Mouse (Mus musculus) left cerebral cortex, postnatal 4 days (tissue): Measurements from ENCODE around the gene Ube4b. TPM values are rescaled to one million over a fixed set of nuclear protein-coding genes. Genes with fewer than 3 reads are reported as not detected.

Experiments
- DNase-seq: peaks from one replicate; pipeline ENCODE4 v3.0.0-alpha.2; 2022
- intact Hi-C: fragments of 180-260 bp; cut with DNase I; formaldehyde crosslinking; loops from one replicate; pipeline ENCODE4 v1.15.1; 2025
- total RNA-seq, 2 experiments: library from RNA; stranded (reverse); gene quantifications; 2 replicates each; pipeline ENCODE4 v1.2.3; 2021

The Ube4b gene
- total RNA-seq, 2 experiments from 2014 or later = 122 to 134 TPM

DNA sequence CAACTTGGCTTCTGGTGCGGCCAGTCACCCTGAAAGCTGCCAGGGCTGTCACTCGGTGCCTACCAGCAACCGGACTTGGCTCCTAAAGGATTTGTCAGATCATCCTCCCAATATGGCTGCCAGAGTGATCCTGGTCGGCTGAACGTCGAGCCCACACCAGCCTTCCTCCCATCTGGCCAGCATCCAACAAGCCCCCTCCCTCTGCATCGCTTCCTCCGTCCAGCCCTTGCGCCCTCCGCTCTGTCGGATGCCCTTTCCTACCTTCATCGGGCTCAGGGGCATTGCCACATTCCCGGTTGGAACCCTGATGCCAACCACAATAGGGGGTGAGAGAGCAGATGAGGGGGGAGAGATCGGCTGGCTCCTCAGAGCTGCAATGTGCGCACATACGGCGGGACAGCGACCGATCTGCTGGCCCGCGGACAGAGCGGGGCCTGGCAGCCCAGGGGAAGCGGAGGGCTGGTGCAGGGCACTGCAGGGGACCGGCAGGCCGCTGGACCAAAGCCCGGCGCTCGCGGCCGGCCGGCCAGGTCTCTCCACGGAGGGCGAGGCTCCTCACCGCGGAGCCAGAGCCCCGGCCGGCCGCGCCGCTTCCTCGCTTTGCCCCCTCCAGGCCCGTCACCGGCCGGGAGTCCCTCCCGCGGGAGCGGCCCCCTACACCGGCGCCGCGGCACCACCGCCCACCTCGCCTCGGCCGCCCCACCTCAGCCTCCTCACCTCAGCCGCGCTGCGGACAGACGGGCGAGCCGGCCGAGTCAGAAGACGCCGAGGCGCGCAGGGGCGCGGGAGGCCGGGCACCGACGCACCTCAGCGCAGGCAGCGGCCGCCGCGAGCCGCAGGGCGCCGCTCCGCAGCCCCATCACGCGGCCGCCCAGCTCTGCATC, 119.6 kb downstream of the Ube4b start:
- peak; percentile 89 for DNase-seq
- intact Hi-C loops = no loop called here

DNA sequence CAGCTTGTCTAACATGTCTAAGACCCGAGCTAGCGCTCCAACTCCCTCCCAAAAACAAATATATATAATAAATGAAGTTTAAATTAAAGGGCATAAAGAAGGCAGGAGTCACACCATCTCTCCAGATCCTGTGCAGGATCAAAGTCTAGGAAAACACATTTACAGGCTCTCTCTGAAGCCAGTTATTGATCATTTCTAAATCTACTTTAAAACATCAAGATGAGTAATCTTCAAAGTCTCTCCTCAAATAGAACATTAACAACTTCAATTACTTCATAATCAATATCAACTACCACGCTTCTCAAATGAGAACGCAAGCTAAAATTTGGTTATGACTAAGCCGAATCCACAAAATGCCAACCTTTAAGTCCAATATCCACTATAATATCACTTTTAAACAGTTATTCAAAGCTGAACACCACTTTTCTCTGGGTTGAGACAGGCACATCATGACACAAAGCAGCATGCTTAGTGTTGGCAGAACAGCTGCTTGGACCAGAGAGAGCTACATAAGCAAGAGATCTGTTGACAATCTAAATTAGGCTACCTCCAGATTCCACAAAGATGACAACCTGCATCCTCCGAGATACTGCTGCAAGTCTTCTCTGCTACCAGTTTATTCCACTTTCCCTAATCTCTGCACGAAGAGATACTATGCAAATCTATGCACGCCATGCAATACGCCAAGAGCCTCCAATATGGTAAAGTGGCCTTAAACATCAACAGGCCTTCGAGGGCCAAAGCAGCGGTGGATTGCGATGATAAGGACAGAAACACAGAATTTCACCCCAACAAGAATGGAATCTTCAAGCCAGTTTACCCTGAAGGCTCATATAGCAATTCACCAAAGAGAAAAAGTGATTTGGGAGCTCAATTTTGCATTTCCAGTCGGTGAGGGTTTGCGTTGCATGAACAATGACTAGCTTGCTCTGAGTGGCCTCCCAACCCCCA, 120.5 kb downstream of the Ube4b start:
- intact Hi-C loops = no loop called here
- DNase-seq = no peak

DNA sequence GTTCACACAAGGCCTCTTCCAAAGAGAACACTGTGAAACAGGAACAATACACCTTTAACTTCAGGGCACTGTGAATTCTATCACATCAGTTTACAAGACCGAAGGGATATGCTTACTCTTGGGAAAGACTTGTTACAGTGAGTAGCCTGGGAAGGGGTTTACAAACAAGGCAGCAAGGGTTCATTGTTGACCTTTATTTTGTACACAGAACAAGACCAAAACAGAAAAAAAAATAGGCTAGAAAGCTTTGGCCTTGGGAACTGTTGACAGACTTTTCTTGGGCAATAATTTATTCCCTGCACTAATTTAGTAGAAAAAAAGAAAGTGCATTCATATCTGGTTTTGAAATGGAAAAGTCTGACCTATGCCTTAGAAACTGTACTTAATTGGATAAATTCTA, 122.1 kb downstream of the Ube4b start:
- intact Hi-C loops = no loop called here
- DNase-seq = no peak

DNA sequence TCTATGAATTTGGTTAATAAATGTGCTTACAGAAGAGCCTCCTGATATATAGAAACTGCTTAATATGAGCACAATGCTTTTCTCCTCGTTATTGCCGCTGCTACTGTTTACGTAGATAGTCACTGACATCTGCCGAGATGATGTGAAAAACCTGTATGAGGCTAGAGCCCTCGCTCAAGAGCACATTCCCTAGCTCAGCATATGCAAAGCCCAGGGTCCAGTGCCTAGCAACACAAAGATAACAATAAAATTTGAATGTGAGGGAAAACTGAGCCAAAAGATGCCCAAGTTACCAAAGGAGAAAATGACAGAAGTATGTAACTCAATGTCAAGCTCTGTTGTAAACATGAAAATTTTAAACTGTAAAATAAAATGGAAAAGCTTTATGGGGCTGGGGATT, 123.0 kb downstream of the Ube4b start:
- DNase-seq = no peak
- intact Hi-C loops = no loop called here

DNA sequence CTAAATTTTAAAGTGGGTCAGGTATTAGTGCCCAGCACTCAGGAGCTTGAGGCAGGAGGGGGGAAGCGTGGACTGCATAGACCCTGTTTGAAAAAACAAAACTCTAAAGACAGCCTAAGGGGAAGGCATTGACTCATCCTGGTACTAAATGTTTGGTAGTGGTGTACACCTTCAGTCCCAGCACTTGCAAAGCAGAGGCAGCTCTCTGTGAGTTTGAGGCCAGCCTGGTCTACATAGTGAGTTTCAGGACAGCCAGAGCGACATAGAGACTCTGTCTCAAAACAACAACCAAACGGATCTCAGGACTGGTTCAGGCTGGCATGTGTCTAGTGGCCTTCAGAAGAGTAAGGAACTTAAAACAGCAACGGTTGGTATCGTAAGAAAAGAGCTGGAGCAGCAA, 123.8 kb downstream of the Ube4b start:
- intact Hi-C loops = no loop called here
- DNase-seq = no peak

DNA sequence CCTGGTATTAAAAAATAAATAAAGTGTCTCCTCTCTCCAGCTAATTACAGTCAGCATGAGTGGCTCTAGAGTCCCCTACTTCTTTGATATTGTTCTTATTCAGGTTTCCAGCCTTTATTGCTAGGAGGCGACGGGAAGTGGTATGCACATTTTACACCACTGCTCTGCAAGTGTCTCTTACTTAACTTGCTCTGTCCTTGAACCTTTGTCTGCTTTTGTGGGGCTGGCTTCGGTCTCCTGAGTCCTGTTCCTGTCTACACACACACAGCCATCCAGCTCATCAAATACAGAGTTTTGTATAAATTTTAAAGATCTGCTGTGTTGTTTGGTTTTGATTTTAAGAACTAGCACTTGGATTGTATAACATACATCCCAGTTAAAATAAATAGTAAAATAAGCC, 124.4 kb downstream of the Ube4b start:
- DNase-seq = no peak
- intact Hi-C loops = no loop called here

DNA sequence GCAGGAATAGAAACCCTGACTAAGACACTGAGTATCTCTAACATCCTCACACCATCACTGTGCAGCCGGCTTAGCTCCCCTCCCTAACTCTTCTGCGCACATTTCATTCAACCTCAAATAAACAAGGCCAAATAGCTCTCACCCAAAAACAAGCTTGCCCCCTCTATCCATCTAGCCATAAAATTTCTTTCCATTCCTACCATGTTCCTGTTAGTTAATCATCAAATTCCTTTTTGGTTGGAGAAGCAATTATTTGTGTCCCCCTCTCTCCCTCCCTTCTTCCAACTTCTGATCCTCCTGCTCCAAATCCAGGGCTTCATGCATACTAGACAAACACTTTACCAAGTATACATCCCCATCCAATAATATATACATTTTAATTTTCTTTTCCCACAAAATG, 130.0 kb downstream of the Ube4b start:
- intact Hi-C loops = no loop called here
- no peak for DNase-seq

DNA sequence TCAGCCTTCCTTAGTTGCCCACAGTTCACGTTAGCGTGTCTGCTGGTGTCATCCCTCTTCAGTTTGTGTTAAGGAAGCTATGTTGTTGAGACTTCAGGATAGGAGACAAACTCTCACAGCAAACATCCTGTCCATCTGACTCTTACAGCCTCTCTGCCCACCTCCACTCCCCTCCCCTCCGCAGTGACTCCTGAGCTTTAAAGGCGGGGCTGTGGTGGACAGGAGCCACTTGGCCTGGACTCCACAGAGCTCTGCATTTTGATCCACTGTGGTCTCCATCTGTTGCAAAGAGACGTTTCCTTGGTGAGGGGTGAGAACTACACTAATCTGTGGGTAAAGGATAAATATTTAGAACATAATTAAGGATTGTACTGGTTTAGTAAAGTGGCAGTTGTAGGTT, 133.6 kb downstream of the Ube4b start:
- intact Hi-C loops = no loop called here
- peak; percentile 28 for DNase-seq

DNA sequence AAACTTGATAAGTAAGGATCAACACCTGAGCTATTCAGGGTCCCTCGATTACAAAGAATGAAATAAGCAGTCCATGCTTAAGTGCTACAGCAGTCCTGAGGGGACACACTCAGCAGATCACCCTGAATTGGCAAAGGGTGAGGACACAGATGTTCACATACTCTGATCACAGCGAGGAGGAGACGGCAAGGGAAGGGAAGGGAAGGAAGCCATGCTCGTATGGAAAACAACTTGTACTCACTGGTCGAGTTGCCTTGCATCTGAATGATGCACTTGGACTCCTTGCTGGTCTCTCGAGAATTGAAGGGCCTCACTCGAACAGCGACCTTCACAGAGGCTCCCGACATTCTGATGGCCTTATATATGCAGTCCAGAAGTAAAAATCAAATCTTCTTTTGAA, 135.5 kb downstream of the Ube4b start:
- intact Hi-C loops = no loop called here
- no peak for DNase-seq

DNA sequence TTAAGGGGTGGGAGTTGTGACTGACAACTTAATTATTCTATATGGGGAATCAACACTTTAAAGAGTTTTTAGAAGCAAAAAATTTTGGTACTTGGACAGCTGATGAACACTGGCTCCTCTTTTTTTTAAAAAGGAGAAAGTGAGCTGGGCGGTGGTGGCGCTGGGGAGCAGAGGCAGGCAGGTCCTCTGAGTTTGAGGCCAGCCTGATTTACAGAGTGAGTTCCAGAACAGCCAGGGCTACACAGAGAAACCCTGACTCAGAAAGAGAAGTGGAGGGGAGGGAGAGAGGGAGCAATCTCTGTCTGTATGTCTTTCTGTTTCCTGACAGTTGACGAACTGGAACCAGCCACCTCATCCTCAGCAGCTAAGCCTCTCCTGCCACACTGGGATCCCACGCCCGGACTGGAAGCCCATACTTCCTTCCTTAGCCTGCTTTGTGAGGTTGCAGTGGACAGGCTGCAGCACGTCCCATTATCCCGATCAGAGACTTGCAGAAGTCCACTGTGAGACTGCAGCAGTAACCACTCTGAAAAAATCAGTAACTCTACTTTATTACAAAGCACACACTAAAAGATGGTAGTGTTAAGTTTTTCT, 136.3 kb downstream of the Ube4b start:
- DNase-seq = no peak
- intact Hi-C loops = no loop called here

DNA sequence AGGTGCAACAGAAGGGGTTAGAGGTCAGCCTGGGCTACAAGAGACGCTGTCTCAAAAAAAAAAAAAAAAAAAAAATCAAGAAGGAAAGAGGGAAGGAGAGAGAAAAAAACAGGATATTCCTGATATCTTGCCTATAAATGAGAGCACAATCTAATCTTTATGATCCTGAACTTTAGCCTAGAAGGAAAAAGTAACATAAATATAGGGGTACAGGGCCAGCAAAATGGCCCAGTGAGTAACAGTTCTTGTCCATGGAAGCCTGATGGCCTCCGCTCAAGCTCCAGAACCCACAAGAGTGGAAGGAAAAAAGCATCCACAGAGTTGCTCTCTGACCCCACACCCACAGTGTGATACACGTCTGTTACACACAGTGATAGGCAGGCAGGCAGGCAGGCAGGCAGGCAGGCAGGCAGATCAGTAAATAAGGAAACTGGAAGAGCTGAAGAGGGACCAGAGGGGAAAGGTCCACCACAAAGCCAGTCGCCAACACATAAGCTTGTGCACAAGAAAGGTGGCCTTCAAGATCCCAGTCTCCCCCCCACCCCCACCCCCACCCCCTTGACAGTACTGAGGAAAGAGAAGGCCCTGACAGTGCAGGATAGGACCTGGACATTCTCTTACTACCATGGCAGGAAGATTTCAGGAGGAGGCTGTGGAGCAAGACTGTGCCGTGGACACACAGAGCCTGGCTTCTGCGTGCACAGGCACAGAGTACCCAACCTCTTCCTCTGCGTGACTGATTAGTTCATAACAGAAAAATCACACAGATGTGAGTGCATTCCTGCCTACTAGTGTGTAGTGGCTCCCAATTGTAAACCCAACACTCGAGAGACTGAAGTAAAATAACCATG, 140.0 kb downstream of the Ube4b start:
- intact Hi-C loops = no loop called here
- no peak for DNase-seq

DNA sequence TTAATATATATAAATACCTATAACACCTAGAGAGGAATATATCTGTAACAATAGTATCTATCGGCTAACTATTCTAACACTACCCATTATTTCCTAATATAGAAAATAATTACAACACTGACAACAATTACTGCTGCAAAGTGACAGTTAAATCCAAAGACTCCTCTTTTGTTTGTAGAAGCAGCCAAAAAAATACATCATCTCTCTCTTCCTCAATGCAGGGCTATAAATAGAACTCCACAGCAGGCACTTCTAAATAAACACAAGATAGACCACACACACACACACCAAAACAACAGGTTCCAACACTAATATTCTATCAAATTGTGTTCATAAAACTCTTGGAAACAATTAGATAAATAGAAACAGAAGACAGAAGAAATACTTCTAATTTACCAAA, 140.9 kb downstream of the Ube4b start:
- intact Hi-C loops = no loop called here
- DNase-seq = no peak

DNA sequence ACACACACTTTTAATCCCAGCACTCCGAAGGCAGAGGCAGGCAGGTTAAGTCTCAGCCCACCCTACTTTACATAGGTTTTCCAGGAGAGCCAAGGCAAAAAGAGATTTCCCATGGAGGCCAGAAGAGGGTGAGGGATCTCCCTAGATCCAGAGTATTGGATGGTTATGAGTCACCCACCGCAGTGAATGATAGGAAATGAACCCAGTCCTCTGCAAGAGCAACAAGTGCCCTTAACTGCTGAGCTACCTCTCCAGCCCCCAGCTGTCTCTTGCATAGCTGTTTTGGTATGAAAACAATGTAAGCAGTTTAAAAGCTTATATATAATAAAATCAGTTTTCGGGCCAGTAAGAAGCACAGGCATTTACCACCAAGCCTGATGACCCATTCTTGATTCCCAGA, 143.5 kb downstream of the Ube4b start:
- no peak for DNase-seq
- intact Hi-C loops = no loop called here

DNA sequence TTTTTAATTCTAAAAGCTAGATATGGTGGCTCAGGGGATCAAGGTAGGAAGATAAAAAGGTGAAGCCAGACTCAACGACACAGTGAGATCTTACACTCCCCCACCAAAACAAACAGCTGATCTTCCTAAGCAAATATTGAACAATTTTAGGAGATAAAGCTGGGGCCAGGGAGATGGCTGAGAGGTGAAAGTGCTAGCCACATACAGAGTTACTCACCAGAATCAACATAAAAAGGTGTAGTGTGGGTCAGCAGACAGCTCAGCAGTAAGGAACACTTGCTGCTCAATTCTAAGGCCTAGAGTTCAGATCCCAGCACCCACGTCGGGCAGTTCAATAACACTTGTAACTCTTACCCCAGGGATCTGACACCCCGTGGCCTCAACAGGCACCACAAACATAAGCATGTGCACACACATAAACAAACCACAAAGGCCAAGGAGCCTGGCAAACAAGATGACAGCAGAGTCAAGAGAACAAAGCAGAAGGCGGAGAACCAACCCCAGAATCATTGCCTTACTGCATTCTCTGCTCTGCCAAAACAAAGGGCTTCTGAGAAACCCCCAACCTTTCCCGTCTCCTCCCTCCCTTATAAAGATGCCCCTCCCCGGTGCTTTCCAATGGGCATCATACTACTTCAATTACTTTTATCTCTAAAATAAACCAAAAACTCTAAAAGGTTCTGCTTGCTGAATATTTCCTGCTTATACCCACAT, 144.4 kb downstream of the Ube4b start:
- intact Hi-C loops = no loop called here
- no peak for DNase-seq

Other genes with a start within 250 kb of the Ube4b start
- gene Kif1b, start 119.1 kb downstream of the Ube4b start, total RNA-seq = 100 to 1,000 TPM; 420 to 423 TPM
- not detected for gene Rbp7, start 28.2 kb upstream of the Ube4b start, total RNA-seq
- gene Tmem274, start 50.6 kb upstream of the Ube4b start, total RNA-seq = not detected
- gene Nmnat1, start 58.5 kb upstream of the Ube4b start, total RNA-seq = 1 to 10 TPM; 5.9 to 6.0 TPM
- gene Lzic, start 58.5 kb upstream of the Ube4b start, total RNA-seq = 10 to 100 TPM; 63.7 to 66.2 TPM
- gene Ctnnbip1, start 91.5 kb upstream of the Ube4b start, total RNA-seq = 10 to 100 TPM; 94.7 to 99.4 TPM
- 100 to 1,000 TPM; 494 to 507 TPM for gene Clstn1, start 159.7 kb upstream of the Ube4b start, total RNA-seq